Mouse (Mus musculus) thymus, postnatal 14 days (tissue): ENCODE results near the gene Rpl19.
A peak's percentile ranks its signal among the peaks of the same experiment; 100 is the strongest.

Source experiments
- DNase-seq: peaks from one replicate; pipeline ENCODE4 v3.0.0; 2021

The Rpl19 gene

GRCm38 (mm10) chr11:98026570-98027296, at the start of gene Rpl19:
Gene Rpl19 (plus strand): TSS chr11:98026710.
- peak; percentile 90 for DNase-seq

GRCm38 (mm10) chr11:97977797-97978196, 48.7 kb upstream of the Rpl19 start:
- peak; percentile 83 for DNase-seq

DNA sequence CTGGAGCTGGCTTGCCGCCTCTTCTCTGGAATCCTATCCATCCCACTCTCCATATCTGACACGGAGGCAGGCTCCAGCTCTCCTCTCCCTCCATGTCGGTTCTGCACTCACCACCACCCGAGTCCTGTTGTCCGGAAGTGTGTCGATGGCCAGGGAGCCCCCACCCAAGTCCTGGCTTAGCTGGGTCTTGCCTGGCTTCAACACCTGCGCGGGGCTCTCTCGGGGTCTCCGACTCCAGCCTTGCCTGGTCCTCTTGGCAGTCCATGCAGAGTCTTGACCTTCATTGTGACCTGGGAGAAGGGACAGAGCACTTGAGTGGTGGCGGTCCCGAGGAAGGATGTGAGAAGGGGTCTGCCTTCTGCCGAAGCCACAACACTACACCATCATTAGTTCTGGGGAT, 48.1 kb upstream of the Rpl19 start:
- no peak for DNase-seq

DNA sequence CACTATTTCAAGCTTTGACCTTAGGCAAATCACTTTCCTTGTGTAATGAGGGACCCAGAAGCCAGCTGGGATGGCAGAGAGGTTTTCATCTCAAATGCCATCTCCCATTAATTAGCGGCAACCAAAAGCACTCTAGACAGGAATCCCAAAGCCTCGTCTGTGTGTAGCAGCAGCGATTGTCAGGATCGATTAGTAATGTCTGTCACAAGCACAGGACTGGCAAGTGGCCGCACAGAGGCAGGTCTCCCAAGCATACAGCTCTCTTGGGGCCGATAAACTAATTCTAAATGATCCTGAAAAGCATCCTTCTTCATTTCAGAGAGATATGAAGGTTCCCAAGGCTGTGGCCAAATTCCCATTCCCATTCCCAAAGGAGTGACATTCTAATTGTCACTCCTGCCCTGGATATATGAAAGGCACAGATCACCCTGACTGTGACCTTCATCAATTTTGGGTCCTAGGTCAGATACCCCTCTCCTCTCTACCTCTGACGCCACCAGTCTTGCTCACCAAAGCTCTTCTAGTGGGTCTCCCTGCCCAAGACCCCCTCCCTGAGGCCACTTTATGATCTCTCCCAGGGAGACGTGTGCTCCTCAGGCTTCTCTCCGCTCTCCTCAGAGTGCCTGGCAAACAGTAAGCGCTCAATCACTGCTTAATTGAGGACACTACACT, 46.5 kb upstream of the Rpl19 start:
- no peak for DNase-seq

GRCm38 (mm10) chr11:97980531-97980966, 46.0 kb upstream of the Rpl19 start:
- no peak for DNase-seq

- no peak for DNase-seq
Observed at GRCm38 (mm10) chr11:97982721-97983120, 43.8 kb upstream of the Rpl19 start.

GRCm38 (mm10) chr11:97983506-97983905, 43.0 kb upstream of the Rpl19 start:
- DNase-seq: no peak

DNA sequence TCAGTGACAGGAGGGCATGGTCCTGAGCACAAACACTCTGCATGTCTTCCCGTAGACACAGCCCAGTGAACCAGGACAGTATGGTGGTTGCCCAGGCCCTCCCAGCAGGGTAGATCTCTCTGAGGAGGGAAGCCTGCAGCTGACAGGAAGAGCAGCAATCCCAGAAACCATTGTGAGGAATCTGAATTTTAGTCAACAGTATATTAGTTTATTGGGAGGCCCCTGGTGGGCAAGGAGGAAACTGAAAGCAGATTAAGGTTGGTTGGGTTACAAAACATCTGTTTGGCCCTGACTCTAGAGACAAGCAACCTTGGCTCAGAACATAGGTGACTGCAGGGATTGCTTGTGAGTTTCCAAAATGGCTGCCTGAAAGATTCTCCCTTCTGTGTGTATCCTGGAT, 42.5 kb upstream of the Rpl19 start:
- DNase-seq: peak; percentile 61

DNA sequence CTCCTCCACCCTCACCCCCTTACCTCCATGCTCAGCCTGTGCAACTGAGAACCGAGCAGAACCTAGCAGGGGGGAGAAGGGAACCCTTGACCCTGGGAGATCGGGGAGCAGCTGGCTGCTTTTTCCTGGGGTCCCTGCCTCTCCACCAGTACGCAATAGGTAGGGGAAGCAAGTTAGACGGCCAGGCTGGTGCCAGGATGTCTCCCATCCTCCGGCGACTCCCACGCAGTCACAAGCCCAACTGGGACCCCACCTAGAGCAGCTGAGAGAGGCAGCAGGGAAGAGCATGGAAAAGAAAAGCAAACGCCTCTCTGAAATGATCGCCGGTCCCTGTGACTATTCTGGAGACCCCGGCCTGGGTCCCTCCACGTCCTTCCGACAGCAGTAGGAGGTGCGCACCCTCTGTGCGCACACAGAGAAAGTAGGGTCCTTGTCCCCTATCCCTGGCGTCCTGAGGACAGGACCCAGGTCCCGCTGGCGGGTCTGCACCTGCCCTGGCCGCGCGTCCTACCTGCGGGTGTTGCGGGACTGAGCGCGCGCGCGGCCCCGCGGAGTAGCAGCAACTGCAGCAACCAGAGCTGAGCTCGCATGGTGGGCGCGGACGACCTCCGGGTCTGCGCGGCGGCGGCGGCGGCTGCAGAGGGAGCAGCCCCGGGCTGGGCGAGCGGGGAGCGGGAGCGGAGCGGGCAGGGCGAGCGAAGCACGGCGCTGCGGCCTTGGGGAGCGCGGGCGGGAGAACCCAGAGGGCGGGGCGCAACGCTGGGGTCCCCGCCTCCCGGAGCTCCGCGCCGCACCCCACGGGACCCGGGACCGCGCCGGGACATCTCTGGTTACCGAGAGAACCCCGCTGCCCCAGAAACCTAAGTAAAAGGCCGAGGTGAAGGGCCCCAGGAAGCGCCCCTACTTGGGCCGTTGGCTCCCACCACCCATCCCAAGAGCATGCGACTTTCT, 40.5 kb upstream of the Rpl19 start, which contains the start of gene Plxdc1:
Gene Plxdc1 (minus strand): TSS at position 718 of the 951 bp plus-strand sequence.
- peak; percentile 83 for DNase-seq

GRCm38 (mm10) chr11:97986738-97987465, 39.6 kb upstream of the Rpl19 start:
- DNase-seq: peak; percentile 47

GRCm38 (mm10) chr11:97987551-97988526, 38.7 kb upstream of the Rpl19 start:
- peak; percentile 94 for DNase-seq

DNA sequence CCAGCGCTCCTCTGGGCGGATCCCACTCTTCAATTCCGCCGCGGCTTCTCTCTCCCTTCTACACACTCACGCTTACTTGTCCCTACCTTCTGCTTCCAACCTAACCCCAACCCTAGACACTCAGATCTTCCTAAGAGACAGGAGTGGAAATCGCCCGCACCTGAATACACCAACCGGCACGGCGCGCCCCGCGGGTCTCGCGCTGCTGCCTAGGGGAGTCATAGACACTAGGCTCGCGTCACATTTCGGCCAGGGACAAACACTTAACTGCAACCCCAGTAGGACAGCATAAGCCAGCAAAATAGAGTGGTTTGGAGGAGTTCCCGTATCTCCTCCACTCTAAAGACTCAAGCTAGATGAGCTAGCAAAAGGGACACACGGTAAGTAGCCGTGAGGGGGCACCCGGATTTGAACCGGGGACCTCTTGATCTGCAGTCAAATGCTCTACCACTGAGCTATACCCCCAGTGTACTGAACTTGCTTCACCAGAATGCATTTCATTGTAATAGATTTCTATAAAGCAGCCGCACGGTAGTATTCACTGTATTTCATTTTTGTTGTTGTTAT, 37.9 kb upstream of the Rpl19 start:
- DNase-seq: peak; percentile 92

DNA sequence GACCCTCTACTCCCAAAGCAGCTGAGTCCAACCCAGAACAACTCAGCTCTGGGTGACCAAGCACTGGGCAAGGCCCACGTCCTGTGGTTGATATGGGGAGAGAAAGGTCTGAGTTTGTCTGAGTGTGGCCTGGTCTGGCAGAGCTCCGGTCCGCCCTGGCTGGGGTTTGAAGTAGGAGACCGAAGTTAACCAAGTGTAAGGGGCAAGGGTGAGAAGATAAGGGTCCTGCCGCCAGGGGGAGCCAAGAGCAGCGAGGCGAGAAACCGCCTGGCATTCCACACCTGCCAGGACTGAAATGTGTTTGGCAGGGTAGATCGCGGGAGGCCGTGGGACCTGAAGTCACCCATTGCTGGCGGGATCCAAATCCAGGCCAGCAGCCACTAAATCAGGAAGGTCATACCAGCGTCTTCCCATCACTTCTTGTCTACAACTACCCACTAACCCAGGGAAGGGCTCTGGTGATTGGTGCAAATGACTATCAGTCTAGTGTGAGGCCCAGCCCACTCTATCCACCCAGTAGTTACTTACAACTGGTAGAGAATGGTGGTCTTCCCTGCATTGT, 31.9 kb upstream of the Rpl19 start:
- peak; percentile 97 for DNase-seq

DNA sequence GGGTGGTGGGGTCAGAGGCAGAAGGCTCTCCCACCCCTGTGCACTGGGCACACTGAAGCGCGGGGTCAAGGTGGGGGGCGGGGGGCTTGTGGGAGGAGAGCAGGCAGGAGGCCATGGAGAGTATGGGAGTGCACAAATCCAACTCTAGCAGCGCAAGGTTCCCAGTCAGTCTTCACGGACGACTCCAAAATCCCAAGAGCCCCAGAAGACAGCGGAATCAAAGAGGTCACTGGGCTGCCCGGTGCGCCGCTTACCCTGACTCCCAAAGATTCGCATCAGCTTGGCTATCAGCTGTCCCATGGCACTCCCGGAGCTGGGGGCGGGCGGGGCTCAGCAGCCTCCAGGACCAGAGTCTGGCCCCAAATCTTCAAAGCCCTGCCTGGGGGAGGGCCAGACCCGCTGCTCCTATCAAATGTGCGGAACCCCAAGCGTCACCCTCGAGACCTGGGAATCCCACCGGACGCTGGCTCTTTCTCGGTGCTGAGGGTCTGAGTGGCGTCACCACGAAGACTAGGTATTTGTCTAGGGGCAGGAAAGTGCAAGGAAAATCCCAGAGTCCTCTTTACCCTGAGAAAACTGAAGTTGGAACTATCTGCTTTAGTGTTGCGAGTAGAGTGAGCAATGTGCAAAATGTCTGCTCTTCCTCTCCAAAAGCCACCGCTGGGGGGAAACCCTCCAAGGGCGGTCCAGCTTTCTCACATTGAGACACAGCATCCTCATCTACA, 30.8 kb upstream of the Rpl19 start, which contains the start of gene Arl5c:
Gene Arl5c (minus strand): TSS at position 618 of the 725 bp plus-strand sequence.
- DNase-seq: peak; percentile 88

DNA sequence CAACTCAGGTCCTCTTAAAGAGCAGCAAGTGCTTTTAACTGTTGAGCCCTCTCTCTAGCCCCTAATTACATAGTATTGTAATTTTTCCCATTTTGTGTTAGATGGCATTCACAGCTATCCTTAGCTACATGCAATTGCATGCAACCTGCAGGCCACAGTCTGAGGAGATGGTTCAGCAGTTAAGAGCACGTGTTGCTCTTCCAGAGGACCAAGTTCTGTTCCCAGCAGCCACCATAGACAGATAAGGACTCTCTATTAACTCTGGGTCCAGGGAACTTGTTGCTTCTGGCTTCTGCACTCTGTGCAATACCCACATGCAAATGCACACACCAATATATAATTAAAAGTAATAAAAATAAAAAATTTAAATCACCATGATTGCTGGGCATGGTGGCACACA, 29.8 kb upstream of the Rpl19 start:
- DNase-seq: no peak

DNA sequence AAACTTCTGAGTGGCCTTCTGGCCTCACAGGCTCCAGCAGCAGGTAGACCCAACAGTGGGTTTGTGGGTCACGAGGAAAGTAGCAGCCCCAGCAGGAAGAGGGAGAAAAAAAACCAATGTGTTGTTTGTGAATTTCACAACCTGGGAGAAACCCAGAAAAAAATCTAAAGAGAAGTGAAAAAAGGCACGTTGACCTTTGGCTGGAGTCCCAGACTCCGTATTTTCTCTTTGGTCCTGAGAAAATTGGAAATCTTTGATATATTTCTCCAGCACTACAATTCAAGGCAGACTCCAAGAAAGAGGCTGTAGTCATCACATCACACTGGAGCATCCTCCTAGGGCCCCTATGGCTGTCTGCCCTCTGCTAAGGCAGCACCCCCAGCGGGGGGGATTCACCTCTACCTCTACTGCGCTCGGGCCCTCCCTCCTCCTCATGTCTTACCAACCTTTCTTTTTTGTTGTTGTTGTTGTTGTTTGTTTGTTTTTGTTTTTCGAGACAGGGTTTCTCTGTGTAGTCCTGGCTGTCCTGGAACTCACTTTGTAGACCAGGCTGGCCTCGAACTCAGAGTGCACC, 29.0 kb upstream of the Rpl19 start:
- peak; percentile 59 for DNase-seq

GRCm38 (mm10) chr11:97998074-97998793, 28.3 kb upstream of the Rpl19 start:
- DNase-seq: peak; percentile 57

DNA sequence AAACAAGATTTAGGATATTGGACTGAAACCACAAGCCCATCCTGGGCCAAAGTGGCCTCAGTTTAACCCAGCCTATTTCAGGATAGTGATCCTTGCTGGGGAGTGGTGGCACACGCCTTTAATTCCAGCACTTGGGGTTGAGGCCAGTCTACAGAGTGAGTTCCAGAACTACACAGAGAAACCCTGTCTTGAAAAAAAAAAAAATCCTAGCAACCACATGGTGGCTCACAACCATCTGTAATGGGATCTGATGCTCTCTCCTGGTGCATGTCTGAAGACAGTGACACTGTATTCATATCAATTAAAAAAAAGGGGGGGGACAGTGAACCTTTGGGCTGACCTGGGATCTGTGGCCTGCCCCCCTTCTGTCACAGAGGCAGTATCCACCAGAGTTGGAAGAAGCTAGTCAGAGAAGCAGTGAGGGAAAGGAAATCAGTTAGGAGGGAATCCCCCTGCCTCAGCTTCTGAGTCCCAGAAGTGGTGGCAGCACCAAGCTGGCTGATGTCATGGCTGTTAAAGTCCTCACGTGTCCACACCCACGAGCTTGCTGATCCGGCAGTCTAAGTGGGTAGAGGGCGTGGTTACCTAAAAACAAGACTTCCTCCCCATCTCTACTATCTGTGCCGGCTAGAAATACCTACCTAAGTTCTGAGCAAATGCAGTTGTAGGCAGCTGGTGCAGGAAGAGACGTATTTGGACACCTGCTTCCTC, 27.5 kb upstream of the Rpl19 start:
- peak; percentile 80 for DNase-seq
